Mouse (Mus musculus) kidney, embryonic 16.5 days (tissue): ENCODE measurements at regions not wholly inside any gene's neighbourhood (a gene's known extent, or its start where the extent isn't known, plus 50 kb on each side); places are given as distances from the start of the nearest gene placed in this dataset.
"Not testable (repeated sequence)": the region's sequence is repeated elsewhere in the genome, so short reads cannot be mapped to it uniquely, and the experiment has no call there.

Experiments
- ATAC-seq: fragments of 200-750 bp; cut with Nextera tagmentation; 2 replicates; pipeline ENCODE4 v1.8.0; 2017; ENCODE audit warnings: moderate TSS enrichment; ENCODE audit not compliant: low FRiP score, low TSS enrichment
- H3K27ac ChIP-seq: fragments of 300-500 bp; sonication (generic); 2 replicates; pipeline ENCODE4 v1.5.1; 2014; ENCODE audit warnings: low read length
- H3K27me3 ChIP-seq: fragments of 300-500 bp; sonication (generic); 2 replicates; pipeline ENCODE4 v1.6.1; 2014; ENCODE audit warnings: low read length, control low read depth, mixed read lengths; ENCODE audit not compliant: insufficient read depth
- H3K36me3 ChIP-seq: fragments of 300-500 bp; sonication (generic); 2 replicates; pipeline ENCODE4 v1.6.1; 2014; ENCODE audit warnings: low read length, control low read depth, mixed read lengths; ENCODE audit not compliant: insufficient read depth
- H3K4me1 ChIP-seq: fragments of 300-500 bp; sonication (generic); 2 replicates; pipeline ENCODE4 v1.6.1; 2014; ENCODE audit warnings: low read length, control low read depth, mixed read lengths; ENCODE audit not compliant: insufficient read depth
- H3K4me2 ChIP-seq: fragments of 300-500 bp; sonication (generic); replicated peaks from 2 replicates; pipeline ENCODE4 v1.6.1; 2014; ENCODE audit warnings: low read depth, low read length
- H3K4me3 ChIP-seq: fragments of 300-500 bp; sonication (generic); 2 replicates; pipeline ENCODE4 v1.5.1; 2014; ENCODE audit warnings: mild to moderate bottlenecking, low read length
- H3K9ac ChIP-seq: fragments of 300-500 bp; sonication (generic); replicated peaks from 2 replicates; pipeline ENCODE4 v1.6.1; 2014; ENCODE audit warnings: low read length
- H3K9me3 ChIP-seq: fragments of 300-500 bp; sonication (generic); 2 replicates; pipeline ENCODE4 v1.6.1; 2016; ENCODE audit warnings: low read length, control low read depth
- WGBS: fragments of 180-500 bp; shearing (Covaris S2); extraction: QIAGEN DNeasy Blood & Tissue Kit; methylation state at CpG from one replicate; pipeline ENCODE4 v1.1.7; 2014; 5-methylcytosine and 5-hydroxymethylcytosine counted together

DNA sequence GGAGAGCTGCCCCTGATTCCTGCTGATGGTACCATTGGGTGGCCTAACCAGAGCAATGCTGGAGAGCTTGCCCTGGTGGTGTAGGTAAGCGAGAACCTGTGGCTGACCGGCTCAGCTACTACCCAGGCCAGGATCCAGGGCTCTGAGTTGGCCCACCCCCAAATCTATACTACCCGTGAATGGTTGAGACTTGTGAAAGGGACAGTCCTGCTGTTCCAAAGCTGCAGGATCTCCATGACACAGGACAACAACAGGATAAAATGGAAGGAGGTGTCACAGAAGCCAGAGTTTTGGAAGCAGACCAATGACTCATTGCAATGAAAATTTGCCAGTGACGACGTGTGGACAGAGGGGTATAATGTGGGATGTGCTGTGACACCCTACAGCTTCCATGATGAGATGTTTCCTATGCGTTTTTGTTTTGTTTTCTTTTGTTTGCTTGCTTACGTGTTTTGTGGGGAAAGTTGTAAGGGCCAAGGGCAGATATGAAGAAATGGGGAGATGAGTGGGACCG, 115.6 kb downstream of the Tcp10c start:
- not testable (repeated sequence) for H3K4me3 ChIP-seq, H3K27me3 ChIP-seq, H3K9ac ChIP-seq, ATAC-seq, H3K4me2 ChIP-seq, H3K9me3 ChIP-seq, H3K36me3 ChIP-seq, H3K4me1 ChIP-seq, H3K27ac ChIP-seq
- 80% methylated on average over 8 of the region's 8 CpGs for WGBS

DNA sequence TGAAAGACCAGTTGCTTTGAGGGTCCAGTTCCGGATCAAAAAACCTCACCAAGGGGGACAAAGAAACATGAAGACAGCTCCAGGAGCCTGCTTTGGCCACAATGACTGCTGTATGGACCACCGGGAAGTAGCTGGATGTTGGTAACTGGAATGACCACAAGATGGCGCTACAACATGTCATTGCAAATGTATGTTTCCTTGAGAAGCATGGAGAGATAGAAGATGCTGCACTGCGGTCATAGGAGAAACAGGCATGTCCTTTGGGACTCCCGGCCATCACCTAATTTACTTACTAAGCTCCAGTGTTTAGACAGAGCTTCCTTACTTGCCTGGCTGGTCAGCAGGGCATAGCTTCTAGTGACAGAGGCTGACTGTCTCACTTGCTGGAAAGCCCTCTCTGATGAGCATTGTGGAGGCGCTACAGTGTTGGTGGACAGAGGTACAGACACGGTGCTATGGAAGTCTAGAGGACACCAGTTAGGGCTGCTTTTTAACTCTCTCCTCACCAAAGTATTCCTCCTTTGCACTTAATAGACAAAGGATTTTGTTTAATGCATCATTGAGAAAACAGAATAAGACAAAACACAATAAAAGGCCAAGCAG, 118.2 kb downstream of the Tcp10c start:
- WGBS = 14% methylated on average over 7 of the region's 7 CpGs
- peak; percentile 24; the same call in 1 of the 2 replicates for ATAC-seq
- no peak overlapping the region for H3K27ac ChIP-seq

DNA sequence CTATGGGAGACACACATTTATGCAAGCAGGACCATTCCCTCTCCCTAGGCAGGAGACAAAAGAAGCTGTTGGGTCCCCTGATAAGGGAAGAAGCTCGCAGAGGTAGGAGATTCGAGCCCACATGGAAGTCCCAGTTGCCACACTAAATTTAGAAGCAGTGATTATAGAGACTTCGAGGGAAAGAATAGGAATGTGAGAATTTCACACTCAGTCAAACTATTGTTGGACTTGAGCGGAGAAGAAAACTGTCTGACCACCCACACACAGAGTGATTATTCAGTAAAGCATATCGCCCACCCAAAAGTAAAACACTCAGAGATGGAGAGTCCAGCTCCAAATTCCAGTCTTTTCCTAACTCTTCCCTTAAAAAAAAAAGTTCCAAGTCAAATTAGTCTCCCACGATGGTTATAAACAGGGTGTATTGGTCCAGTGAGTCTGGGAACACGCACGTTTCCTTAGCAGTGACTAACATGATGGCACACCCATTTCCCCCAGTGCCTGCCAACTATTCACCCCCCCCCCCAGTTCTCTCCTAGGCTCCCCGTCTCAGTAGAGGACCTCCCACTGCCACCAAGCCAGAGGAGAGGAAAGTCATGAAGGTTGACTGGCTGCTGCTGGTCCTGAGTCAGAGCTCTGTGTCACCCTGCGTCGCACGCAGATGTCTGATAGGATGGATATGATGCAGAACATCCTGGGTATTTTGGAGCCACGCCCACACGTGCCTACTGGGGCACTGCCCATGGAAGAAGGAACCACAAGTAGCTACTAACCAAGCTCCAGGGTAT, 120.1 kb downstream of the Tcp10c start:
- 68% methylated on average over 14 of the region's 14 CpGs for WGBS
- Histone ChIP-seq H3K9ac (no peak overlapping the region), H3K4me2 (no peak overlapping the region), H3K27me3 (no peaks in the 10 kb centered on the region), H3K4me3 (no peak overlapping the region), H3K4me1 (no peaks in the 10 kb centered on the region), H3K9me3 (no peaks in the 10 kb centered on the region), H3K27ac (no peak overlapping the region), H3K36me3 (no peaks in the 10 kb centered on the region)
- no peak for ATAC-seq

More for the DNA sequence above, 118.2 kb downstream of the Tcp10c start:
- no peaks in the 10 kb centered on the region for H3K27me3 ChIP-seq
- H3K4me3 ChIP-seq = no peak overlapping the region
- H3K4me1 ChIP-seq = no peaks in the 10 kb centered on the region
- H3K9ac ChIP-seq = no peak overlapping the region
- no peak overlapping the region for H3K4me2 ChIP-seq
- H3K9me3 ChIP-seq = no peaks in the 10 kb centered on the region
- H3K36me3 ChIP-seq = no peaks in the 10 kb centered on the region

DNA sequence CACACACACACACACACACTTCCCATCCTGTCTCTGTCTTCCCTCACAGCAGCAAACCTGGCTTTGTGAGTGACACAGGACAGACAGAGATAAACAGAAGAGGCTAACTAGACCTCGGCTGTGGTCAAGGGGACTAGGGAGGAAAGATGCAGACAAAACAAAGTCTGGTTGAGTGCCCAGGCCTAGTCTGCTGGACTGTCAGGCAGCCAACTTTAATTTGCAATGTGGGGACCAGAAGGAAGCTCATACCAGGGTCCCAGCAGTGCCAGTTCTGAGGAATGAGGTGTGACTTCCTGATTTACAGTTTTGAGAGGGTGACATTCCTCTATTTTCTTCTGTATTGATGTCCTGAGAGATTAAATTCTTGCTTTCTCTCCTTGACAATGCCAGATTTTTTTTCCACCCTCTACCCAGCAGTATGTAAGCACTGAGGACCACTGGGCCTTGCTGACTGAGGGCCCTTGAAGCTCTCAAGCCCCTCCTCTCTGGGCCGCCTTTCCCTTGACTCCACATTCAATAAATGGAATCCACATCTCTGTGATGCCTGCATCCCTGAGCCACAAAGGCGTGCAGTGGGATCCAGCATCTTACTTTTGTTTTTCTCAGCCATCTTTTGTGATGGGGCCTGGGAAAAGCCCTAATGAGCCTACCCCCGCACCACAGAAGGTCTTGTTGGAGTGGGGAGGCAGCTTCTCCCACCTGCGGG, 124.6 kb downstream of the Tcp10c start:
- Histone ChIP-seq H3K36me3 (no peaks in the 10 kb centered on the region), H3K4me2 (no peak overlapping the region), H3K9ac (no peak overlapping the region), H3K9me3 (no peaks in the 10 kb centered on the region), H3K27me3 (no peaks in the 10 kb centered on the region), H3K4me3 (no peak overlapping the region), H3K27ac (no peak overlapping the region), H3K4me1 (peaks cover 5% of the 10 kb centered on the region; the same call in 1 of the 2 replicates)
- ATAC-seq = no peak
- WGBS = 33% methylated on average over 5 of the region's 5 CpGs

GRCm38 (mm10) chr17:13479572-13480063, 125.2 kb downstream of the Tcp10c start:
- WGBS = 22% methylated on average over 11 of the region's 12 CpGs
- Histone ChIP-seq H3K36me3 (no peaks in the 10 kb centered on the region), H3K4me2 (no peak overlapping the region), H3K4me1 (peaks cover 5% of the 10 kb centered on the region; the same call in 1 of the 2 replicates), H3K9ac (no peak overlapping the region), H3K4me3 (no peak overlapping the region), H3K9me3 (no peaks in the 10 kb centered on the region), H3K27ac (no peak overlapping the region), H3K27me3 (no peaks in the 10 kb centered on the region)
- ATAC-seq = no peak

- Histone ChIP-seq H3K9me3 (no peaks in the 10 kb centered on the region), H3K4me1 (peaks cover 5% of the 10 kb centered on the region; the same call in 1 of the 2 replicates), H3K4me3 (no peak overlapping the region), H3K4me2 (no peak overlapping the region), H3K27me3 (no peaks in the 10 kb centered on the region), H3K9ac (no peak overlapping the region), H3K27ac (no peak overlapping the region), H3K36me3 (no peaks in the 10 kb centered on the region)
- 83% methylated on average over 7 of the region's 7 CpGs for WGBS
- ATAC-seq = no peak
Observed at GRCm38 (mm10) chr17:13481445-13482085, 127.2 kb downstream of the Tcp10c start.

DNA sequence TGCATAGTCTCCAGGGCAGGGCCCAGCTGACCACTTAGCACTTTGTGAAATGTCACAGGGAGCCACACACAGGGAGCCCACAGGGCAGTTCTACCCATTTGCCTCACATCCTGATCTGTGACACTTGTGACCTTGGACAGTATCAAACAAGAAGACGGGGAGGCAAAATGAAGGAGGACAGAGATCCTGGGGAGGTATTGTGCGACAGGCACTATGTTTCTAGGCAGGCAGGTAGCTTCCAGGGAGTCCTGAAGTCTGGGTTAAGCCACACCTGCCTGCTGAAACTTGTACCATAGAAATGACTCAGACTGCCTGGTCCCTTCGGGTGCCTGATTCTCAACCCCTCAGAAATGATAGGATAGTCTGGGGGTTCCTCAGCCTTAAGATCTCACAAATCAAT, 127.8 kb downstream of the Tcp10c start:
- no peak overlapping the region for H3K4me3 ChIP-seq
- H3K27me3 ChIP-seq = no peaks in the 10 kb centered on the region
- no peak overlapping the region for H3K4me2 ChIP-seq
- ATAC-seq = no peak
- H3K27ac ChIP-seq = no peak overlapping the region
- no peaks in the 10 kb centered on the region for H3K9me3 ChIP-seq
- WGBS = 84% methylated on average over 3 of the region's 3 CpGs
- peaks cover 5% of the 10 kb centered on the region; the same call in 1 of the 2 replicates for H3K4me1 ChIP-seq
- H3K9ac ChIP-seq = no peak overlapping the region
- no peaks in the 10 kb centered on the region for H3K36me3 ChIP-seq

GRCm38 (mm10) chr17:13487291-13488215, 133.2 kb downstream of the Tcp10c start:
- Histone ChIP-seq H3K4me2 (no peak overlapping the region), H3K27me3 (no peaks in the 10 kb centered on the region), H3K4me1 (peaks cover 6% of the 10 kb centered on the region; the same call in 1 of the 2 replicates), H3K9me3 (no peaks in the 10 kb centered on the region), H3K9ac (no peak overlapping the region), H3K27ac (no peak overlapping the region), H3K4me3 (no peak overlapping the region), H3K36me3 (no peaks in the 10 kb centered on the region)
- peak; percentile 46; the same call in 1 of the 2 replicates for ATAC-seq
- WGBS = 78% methylated on average over 10 of the region's 10 CpGs
